Mouse (Mus musculus): ENCODE measurements around the gene Gm9780. TPM values are rescaled to one million over a fixed set of nuclear protein-coding genes. Genes with fewer than 3 reads are reported as not detected.
A peak's percentile ranks its signal among the peaks of the same experiment; 100 is the strongest.
"Not testable (repeated sequence)": the region's sequence is repeated elsewhere in the genome, so short reads cannot be mapped to it uniquely, and the experiment has no call there.

Gm9780 gene
- polyA plus RNA-seq (2015; fragmentation: Nextera tagmentation; extraction: Ambion mirVana): 6.8 and 9.3 TPM in 2 replicates

DNA sequence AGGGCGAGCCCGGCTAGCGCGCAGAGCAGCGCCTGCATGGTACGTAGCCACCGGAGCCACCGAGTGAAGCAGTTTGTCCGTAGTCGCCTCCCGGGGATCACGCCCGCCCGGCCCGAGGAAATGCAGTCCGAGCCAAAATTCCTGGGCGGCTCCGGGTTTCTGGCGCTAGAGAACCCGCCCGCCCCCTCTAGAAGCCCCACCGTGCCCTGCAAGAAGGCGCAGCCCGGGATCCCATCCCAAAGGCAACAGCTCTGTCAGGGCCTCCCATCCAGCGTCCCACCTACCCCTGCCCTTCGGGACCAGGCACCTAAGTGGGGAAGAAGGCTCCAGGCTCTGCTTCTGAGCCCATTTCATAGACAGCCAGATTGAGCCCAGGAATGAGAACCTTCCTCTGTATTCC lies at the start of gene Gm9780:
Gene Gm9780, minus strand, starts transcription at position 101 of the 400 bp plus-strand sequence.
- H3K9me3 ChIP-seq (replicated peaks; ENCODE audit: control insufficient read depth, low read length, poor library complexity, severe bottlenecking); H3K27ac ChIP-seq (ENCODE audit: low read length); H3K36me3 ChIP-seq (ENCODE audit: control insufficient read depth, insufficient read depth, low read length); H3K4me3 ChIP-seq (ENCODE audit: low read depth, low read length); H3K27me3 ChIP-seq (ENCODE audit: control insufficient read depth, insufficient read depth, low read depth, low read length); H3K4me2 ChIP-seq (ENCODE audit: low read length); ATAC-seq; H3K4me1 ChIP-seq (ENCODE audit: control insufficient read depth, insufficient read depth, low read length); H3K9ac ChIP-seq (ENCODE audit: low read depth, low read length): not testable (repeated sequence)
- no CpG with 5 or more reads among the region's 26 CpGs for WGBS

DNA sequence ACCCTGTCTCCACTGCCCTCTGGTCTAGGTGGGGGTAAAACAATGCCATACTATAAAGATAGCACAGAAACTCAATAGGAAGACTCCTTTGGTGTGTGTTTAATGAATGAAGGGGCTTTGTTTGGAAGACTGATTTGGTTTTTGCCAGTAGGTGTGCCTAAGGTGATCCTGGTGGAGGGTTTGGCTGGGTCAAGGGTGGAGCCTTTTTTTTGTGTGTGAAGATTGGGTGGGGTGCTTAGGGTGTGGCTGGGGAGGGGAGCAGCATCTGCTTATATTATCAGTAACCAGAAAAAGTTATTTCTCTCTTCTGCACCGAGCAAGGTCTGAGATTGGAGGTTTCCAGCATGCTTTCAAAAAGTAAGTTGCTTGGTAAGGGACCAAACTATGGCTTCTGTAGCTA lies 39.5 kb upstream of the Gm9780 start, which contains the start of gene Cphx3:
Gene Cphx3, plus strand, starts transcription at position 301 of the 400 bp plus-strand sequence.
- not testable (repeated sequence) for H3K4me1 ChIP-seq (ENCODE audit: control insufficient read depth, insufficient read depth, low read length); H3K4me3 ChIP-seq (ENCODE audit: low read depth, low read length); H3K9ac ChIP-seq (ENCODE audit: low read depth, low read length); H3K4me2 ChIP-seq (ENCODE audit: low read length); H3K27me3 ChIP-seq (ENCODE audit: control insufficient read depth, insufficient read depth, low read depth, low read length); H3K27ac ChIP-seq (ENCODE audit: low read length); H3K36me3 ChIP-seq (ENCODE audit: control insufficient read depth, insufficient read depth, low read length); H3K9me3 ChIP-seq (replicated peaks; ENCODE audit: control insufficient read depth, low read length, poor library complexity, severe bottlenecking); ATAC-seq
- no CpG with 5 or more reads among the region's 1 CpGs for WGBS

DNA sequence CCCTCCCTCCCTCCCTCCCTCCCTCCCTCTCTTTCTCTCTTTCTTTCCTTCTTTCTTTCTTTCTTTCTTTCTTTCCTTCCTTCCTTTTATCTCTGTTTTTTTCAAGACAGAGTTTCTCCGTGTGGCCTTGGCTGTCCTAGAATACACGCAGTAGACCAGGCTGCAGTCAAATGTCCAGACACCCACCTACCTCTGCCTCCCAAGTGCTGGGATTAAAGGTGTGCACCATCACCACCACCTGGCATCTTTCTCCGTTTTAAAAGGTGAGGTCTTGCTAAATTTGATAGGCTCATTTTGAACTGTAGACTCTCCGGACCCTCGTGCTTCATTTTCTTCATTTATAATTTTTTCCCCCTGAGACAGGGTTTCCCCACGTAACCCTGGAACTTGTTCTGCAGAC lies 38.7 kb upstream of the Gm9780 start, which contains the start of gene Cphx2:
Gene Cphx2, plus strand, starts transcription at position 301 of the 400 bp plus-strand sequence.
- not testable (repeated sequence) for H3K27me3 ChIP-seq (ENCODE audit: control insufficient read depth, insufficient read depth, low read depth, low read length); H3K4me3 ChIP-seq (ENCODE audit: low read depth, low read length); H3K4me2 ChIP-seq (ENCODE audit: low read length); H3K4me1 ChIP-seq (ENCODE audit: control insufficient read depth, insufficient read depth, low read length); H3K36me3 ChIP-seq (ENCODE audit: control insufficient read depth, insufficient read depth, low read length); H3K27ac ChIP-seq (ENCODE audit: low read length); ATAC-seq; H3K9ac ChIP-seq (ENCODE audit: low read depth, low read length); H3K9me3 ChIP-seq (replicated peaks; ENCODE audit: control insufficient read depth, low read length, poor library complexity, severe bottlenecking)
- no CpG with 5 or more reads among the region's 6 CpGs for WGBS

DNA sequence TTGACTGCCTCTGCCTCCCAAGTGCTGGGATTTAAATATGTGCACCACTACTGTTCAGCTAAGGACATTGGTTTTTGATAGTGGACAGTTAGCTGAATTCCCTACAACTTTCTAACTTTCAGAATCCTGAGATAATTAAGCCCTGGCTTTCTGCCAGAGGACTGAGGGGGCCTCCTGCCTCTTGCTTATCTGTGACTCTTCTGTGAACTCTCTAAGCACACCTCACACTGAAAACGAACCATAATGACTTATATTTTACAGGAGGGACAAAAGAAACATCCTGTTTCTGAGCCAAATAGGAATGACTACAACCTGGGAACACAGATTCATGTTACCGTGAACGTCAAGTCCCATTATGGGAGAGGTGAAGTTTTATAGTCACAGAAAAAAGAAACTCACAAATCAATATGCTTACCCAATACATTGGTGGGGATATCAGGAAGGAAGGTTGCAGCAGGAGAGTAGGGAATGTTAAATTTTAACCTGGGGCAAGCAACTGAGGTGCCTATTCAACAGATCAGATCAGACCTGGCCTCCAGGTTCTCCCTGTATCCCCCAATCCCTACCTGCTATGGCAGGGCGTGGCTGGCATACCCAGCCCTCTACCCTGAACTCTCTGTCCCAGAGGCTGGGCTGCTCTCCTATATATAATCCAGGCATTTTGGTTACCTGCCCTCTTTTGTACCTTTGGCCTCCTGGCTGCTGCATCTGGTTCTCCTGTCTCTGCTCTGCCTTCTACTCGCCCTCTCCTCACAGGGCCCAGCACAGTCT lies 34.3 kb upstream of the Gm9780 start:
- not testable (repeated sequence) for H3K4me1 ChIP-seq (ENCODE audit: control insufficient read depth, insufficient read depth, low read length); H3K4me2 ChIP-seq (ENCODE audit: low read length); H3K4me3 ChIP-seq (ENCODE audit: low read depth, low read length); H3K9me3 ChIP-seq (replicated peaks; ENCODE audit: control insufficient read depth, low read length, poor library complexity, severe bottlenecking); H3K27ac ChIP-seq (ENCODE audit: low read length); H3K9ac ChIP-seq (ENCODE audit: low read depth, low read length); H3K36me3 ChIP-seq (ENCODE audit: control insufficient read depth, insufficient read depth, low read length); ATAC-seq; H3K27me3 ChIP-seq (ENCODE audit: control insufficient read depth, insufficient read depth, low read depth, low read length)
- WGBS: no CpG with 5 or more reads among the region's 5 CpGs

DNA sequence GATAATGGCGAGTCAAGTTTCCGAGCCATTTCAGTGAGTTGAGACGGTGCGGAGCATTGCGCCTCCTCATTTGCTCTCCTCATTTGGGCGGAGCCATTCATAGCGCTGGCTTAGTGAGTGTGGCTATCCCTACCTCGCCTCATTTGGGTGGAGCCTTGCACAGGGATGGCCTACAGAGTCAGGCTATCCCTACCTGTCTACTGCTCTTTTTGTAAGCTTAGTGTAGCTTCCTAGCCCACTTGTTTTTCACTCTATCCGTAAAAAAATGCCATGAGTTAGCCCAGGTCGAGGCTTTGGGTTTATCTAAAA lies 24.8 kb upstream of the Gm9780 start, which contains the start of gene Tmem254c:
Gene Tmem254c, minus strand, starts transcription at position 31 of the 309 bp plus-strand sequence.
- not testable (repeated sequence) for H3K27ac ChIP-seq (ENCODE audit: low read length); H3K9me3 ChIP-seq (replicated peaks; ENCODE audit: control insufficient read depth, low read length, poor library complexity, severe bottlenecking); H3K4me2 ChIP-seq (ENCODE audit: low read length); H3K4me1 ChIP-seq (ENCODE audit: control insufficient read depth, insufficient read depth, low read length); H3K4me3 ChIP-seq (ENCODE audit: low read depth, low read length); H3K27me3 ChIP-seq (ENCODE audit: control insufficient read depth, insufficient read depth, low read depth, low read length); H3K36me3 ChIP-seq (ENCODE audit: control insufficient read depth, insufficient read depth, low read length); H3K9ac ChIP-seq (ENCODE audit: low read depth, low read length)
- peak; percentile 91; the same call in 1 of the 2 replicates for ATAC-seq
- WGBS: no CpG with 5 or more reads among the region's 10 CpGs

DNA sequence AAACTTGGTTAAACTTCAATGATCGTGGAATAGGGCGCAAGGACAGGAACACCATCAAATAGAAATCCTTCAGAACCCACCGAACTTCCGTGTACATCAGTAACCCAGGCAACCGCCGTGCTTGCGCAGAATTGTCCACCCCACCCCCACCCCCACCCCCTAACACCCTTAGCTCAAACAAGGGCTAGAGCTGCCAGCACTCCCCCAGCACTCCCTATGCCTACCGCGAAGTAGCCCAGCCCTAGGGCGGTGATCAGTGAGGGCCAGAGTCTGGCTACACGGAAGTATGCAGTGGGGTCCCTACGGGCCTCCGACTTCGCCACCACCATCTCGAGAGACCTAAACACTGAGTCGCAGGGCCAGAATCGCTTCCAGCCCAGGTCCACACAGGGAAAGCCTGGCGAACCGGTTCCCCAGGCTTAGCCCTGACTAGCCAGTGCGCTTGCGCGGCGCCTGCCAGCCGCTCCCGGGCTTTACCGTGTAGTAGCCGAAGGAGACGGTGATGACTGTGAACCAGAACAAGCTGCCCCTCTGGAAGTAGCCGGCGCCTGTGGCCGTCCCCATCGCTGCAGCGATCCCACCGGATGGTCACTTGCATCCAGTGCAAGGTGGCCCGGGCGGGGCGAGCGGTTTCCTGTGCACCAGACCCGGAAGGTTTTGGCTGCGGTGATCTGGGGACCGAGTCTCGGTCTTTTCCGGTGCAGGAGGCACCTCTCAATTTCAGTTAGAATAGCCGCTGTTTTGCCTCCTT lies 24.2 kb upstream of the Gm9780 start:
- ATAC-seq: peak; percentile 93
- not testable (repeated sequence) for H3K4me2 ChIP-seq (ENCODE audit: low read length); H3K27me3 ChIP-seq (ENCODE audit: control insufficient read depth, insufficient read depth, low read depth, low read length); H3K9ac ChIP-seq (ENCODE audit: low read depth, low read length); H3K9me3 ChIP-seq (replicated peaks; ENCODE audit: control insufficient read depth, low read length, poor library complexity, severe bottlenecking); H3K36me3 ChIP-seq (ENCODE audit: control insufficient read depth, insufficient read depth, low read length); H3K4me1 ChIP-seq (ENCODE audit: control insufficient read depth, insufficient read depth, low read length); H3K4me3 ChIP-seq (ENCODE audit: low read depth, low read length); H3K27ac ChIP-seq (ENCODE audit: low read length)
- WGBS: no CpG with 5 or more reads among the region's 44 CpGs

DNA sequence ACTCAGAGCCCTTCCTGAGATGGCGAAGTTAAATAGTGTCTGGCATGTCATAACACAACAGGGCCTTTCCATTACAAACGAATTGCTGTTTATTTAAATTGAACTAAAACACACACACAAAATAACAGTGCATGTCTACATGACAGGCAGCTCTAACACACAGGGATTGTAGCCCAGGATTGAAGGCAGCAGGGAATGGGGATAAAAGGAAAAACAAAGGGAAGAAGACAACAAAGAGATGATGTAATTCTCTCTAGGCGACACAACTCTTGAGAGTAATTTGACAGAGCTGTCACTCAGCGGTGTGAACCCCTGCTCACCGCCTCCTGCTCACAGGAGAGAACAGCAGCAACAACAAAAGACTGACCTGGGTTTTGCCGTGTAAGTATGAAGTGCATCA lies 16.9 kb upstream of the Gm9780 start:
- not testable (repeated sequence) for H3K9me3 ChIP-seq (replicated peaks; ENCODE audit: control insufficient read depth, low read length, poor library complexity, severe bottlenecking); H3K27ac ChIP-seq (ENCODE audit: low read length); H3K36me3 ChIP-seq (ENCODE audit: control insufficient read depth, insufficient read depth, low read length); H3K9ac ChIP-seq (ENCODE audit: low read depth, low read length); H3K4me2 ChIP-seq (ENCODE audit: low read length); H3K4me1 ChIP-seq (ENCODE audit: control insufficient read depth, insufficient read depth, low read length); ATAC-seq; H3K4me3 ChIP-seq (ENCODE audit: low read depth, low read length); H3K27me3 ChIP-seq (ENCODE audit: control insufficient read depth, insufficient read depth, low read depth, low read length)
- WGBS: no CpG with 5 or more reads among the region's 6 CpGs

DNA sequence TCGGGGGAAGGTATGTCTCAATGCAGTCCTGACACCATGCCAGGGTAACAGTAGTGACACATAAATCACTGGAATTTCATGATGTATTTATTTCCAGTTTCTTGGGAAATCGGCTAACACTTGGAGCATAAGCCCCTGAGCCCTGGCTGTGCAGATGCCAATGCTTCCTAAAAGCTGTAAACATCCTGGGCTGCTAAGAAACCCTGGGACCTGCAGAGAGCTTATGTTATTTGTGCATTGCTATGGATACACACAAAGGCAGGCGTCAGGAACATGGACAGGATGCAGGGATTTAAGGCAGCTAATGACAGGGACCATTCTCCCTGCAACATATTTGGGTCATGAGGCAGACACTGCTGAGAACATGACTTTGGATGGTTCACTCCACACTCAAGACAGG lies 15.7 kb upstream of the Gm9780 start:
- not testable (repeated sequence) for H3K4me3 ChIP-seq (ENCODE audit: low read depth, low read length); H3K9ac ChIP-seq (ENCODE audit: low read depth, low read length); H3K27me3 ChIP-seq (ENCODE audit: control insufficient read depth, insufficient read depth, low read depth, low read length); H3K27ac ChIP-seq (ENCODE audit: low read length); H3K9me3 ChIP-seq (replicated peaks; ENCODE audit: control insufficient read depth, low read length, poor library complexity, severe bottlenecking); H3K4me1 ChIP-seq (ENCODE audit: control insufficient read depth, insufficient read depth, low read length); H3K36me3 ChIP-seq (ENCODE audit: control insufficient read depth, insufficient read depth, low read length); H3K4me2 ChIP-seq (ENCODE audit: low read length); ATAC-seq
- WGBS: no CpG with 5 or more reads among the region's 3 CpGs

DNA sequence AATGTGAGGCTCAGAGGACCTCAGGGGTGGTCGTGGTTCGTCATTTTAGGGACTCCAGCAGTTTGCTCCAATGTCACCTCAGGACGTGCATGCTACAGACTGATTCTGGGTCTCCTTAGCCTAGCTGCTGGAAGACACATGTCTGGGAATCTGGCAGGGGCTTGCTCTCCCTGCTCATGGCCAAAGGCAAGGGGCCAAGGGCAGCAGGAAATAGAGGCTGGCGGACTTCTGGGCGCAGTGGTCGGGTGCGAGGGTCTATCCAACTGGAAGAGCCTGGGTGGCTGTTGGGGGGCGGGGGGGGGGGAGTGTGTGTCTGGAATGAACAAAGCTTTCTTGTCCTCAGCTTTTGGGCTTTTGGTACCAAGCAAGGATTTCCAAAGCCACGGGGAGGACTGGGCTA lies 6.3 kb upstream of the Gm9780 start:
- not testable (repeated sequence) for H3K36me3 ChIP-seq (ENCODE audit: control insufficient read depth, insufficient read depth, low read length); H3K4me1 ChIP-seq (ENCODE audit: control insufficient read depth, insufficient read depth, low read length); H3K9me3 ChIP-seq (replicated peaks; ENCODE audit: control insufficient read depth, low read length, poor library complexity, severe bottlenecking); ATAC-seq; H3K4me3 ChIP-seq (ENCODE audit: low read depth, low read length); H3K9ac ChIP-seq (ENCODE audit: low read depth, low read length); H3K27ac ChIP-seq (ENCODE audit: low read length); H3K4me2 ChIP-seq (ENCODE audit: low read length); H3K27me3 ChIP-seq (ENCODE audit: control insufficient read depth, insufficient read depth, low read depth, low read length)
- no CpG with 5 or more reads among the region's 9 CpGs for WGBS

Measured in midbrain, embryonic 16.5 days (tissue).